Mouse (Mus musculus): ENCODE data around the gene Plcxd2. TPM values are rescaled to one million over a fixed set of nuclear protein-coding genes. Genes with fewer than 3 reads are reported as not detected.
A peak's percentile ranks its signal among the peaks of the same experiment; 100 is the strongest.

Gene Plcxd2
- polyA plus RNA-seq, 1 experiment from 2014 or later = 1.2 TPM

- Histone ChIP-seq H3K4me2 (replicated peaks; ENCODE audit: low read depth, low read length) (no peak overlapping the region), H3K36me3 (ENCODE audit: control insufficient read depth, insufficient read depth, low read length) (no peaks in the 10 kb centered on the region), H3K27me3 (ENCODE audit: control insufficient read depth, insufficient read depth, low read length) (no peaks in the 10 kb centered on the region), H3K9me3 (ENCODE audit: control insufficient read depth, low read length) (no peaks in the 10 kb centered on the region), H3K27ac (ENCODE audit: low read depth, low read length) (0 out of 2 replicates have a peak overlapping the region, but pooled peaks have one; percentile 12), H3K4me3 (ENCODE audit: low read length) (no peak overlapping the region), H3K9ac (ENCODE audit: low read depth, low read length) (no peak overlapping the region), H3K4me1 (ENCODE audit: control insufficient read depth, insufficient read depth, low read length) (0 out of 2 replicates have a peak, but pooled peaks cover 5% of the 10 kb centered on the region)
- WGBS = 55% methylated on average over 2 of the region's 2 CpGs
- ATAC-seq (ENCODE audit: low FRiP score, low TSS enrichment) = no peak
These were observed 73.5 kb downstream of the Plcxd2 start for GRCm38 (mm10) chr16:45936521-45936920.

GRCm38 (mm10) chr16:45935956-45936483 lies 74.0 kb downstream of the Plcxd2 start:
- Histone ChIP-seq H3K36me3 (ENCODE audit: control insufficient read depth, insufficient read depth, low read length) (no peaks in the 10 kb centered on the region), H3K27ac (ENCODE audit: low read depth, low read length) (0 out of 2 replicates have a peak overlapping the region, but pooled peaks have one; percentile 12), H3K9me3 (ENCODE audit: control insufficient read depth, low read length) (no peaks in the 10 kb centered on the region), H3K9ac (ENCODE audit: low read depth, low read length) (no peak overlapping the region), H3K4me2 (replicated peaks; ENCODE audit: low read depth, low read length) (no peak overlapping the region), H3K4me1 (ENCODE audit: control insufficient read depth, insufficient read depth, low read length) (0 out of 2 replicates have a peak, but pooled peaks cover 5% of the 10 kb centered on the region), H3K27me3 (ENCODE audit: control insufficient read depth, insufficient read depth, low read length) (no peaks in the 10 kb centered on the region), H3K4me3 (ENCODE audit: low read length) (no peak overlapping the region)
- WGBS = 79% methylated on average over 3 of the region's 3 CpGs
- ATAC-seq (ENCODE audit: low FRiP score, low TSS enrichment) = peak; percentile 52; the same call in 1 of the 2 replicates

GRCm38 (mm10) chr16:45934721-45935407 lies 75.2 kb downstream of the Plcxd2 start:
- H3K27me3 ChIP-seq (ENCODE audit: control insufficient read depth, insufficient read depth, low read length) = no peaks in the 10 kb centered on the region
- no peaks in the 10 kb centered on the region for H3K36me3 ChIP-seq (ENCODE audit: control insufficient read depth, insufficient read depth, low read length)
- WGBS = 42% methylated on average over 2 of the region's 2 CpGs
- H3K4me1 ChIP-seq (ENCODE audit: control insufficient read depth, insufficient read depth, low read length) = 0 out of 2 replicates have a peak, but pooled peaks cover 5% of the 10 kb centered on the region
- ATAC-seq (ENCODE audit: low FRiP score, low TSS enrichment) = no peak
- no peak overlapping the region for H3K4me3 ChIP-seq (ENCODE audit: low read length)
- no peak overlapping the region for H3K4me2 ChIP-seq (replicated peaks; ENCODE audit: low read depth, low read length)
- no peak overlapping the region for H3K9ac ChIP-seq (ENCODE audit: low read depth, low read length)
- H3K9me3 ChIP-seq (ENCODE audit: control insufficient read depth, low read length) = no peaks in the 10 kb centered on the region
- no peak overlapping the region for H3K27ac ChIP-seq (ENCODE audit: low read depth, low read length)

- no peak overlapping the region for H3K4me3 ChIP-seq (ENCODE audit: low read length)
- H3K9ac ChIP-seq (ENCODE audit: low read depth, low read length) = no peak overlapping the region
- H3K4me2 ChIP-seq (replicated peaks; ENCODE audit: low read depth, low read length) = no peak overlapping the region
- ATAC-seq (ENCODE audit: low FRiP score, low TSS enrichment) = no peak
- no peaks in the 10 kb centered on the region for H3K27me3 ChIP-seq (ENCODE audit: control insufficient read depth, insufficient read depth, low read length)
- H3K36me3 ChIP-seq (ENCODE audit: control insufficient read depth, insufficient read depth, low read length) = no peaks in the 10 kb centered on the region
- H3K4me1 ChIP-seq (ENCODE audit: control insufficient read depth, insufficient read depth, low read length) = peaks cover 22% of the 10 kb centered on the region
- no peaks in the 10 kb centered on the region for H3K9me3 ChIP-seq (ENCODE audit: control insufficient read depth, low read length)
- WGBS = 77% methylated on average over 3 of the region's 3 CpGs
- H3K27ac ChIP-seq (ENCODE audit: low read depth, low read length) = no peak overlapping the region
These were observed 79.7 kb downstream of the Plcxd2 start for GRCm38 (mm10) chr16:45930308-45930707.

- Histone ChIP-seq H3K9ac (ENCODE audit: low read depth, low read length) (no peak overlapping the region), H3K27me3 (ENCODE audit: control insufficient read depth, insufficient read depth, low read length) (no peaks in the 10 kb centered on the region), H3K9me3 (ENCODE audit: control insufficient read depth, low read length) (no peaks in the 10 kb centered on the region), H3K4me3 (ENCODE audit: low read length) (no peak overlapping the region), H3K36me3 (ENCODE audit: control insufficient read depth, insufficient read depth, low read length) (no peaks in the 10 kb centered on the region), H3K27ac (ENCODE audit: low read depth, low read length) (no peak overlapping the region), H3K4me2 (replicated peaks; ENCODE audit: low read depth, low read length) (no peak overlapping the region), H3K4me1 (ENCODE audit: control insufficient read depth, insufficient read depth, low read length) (peaks cover 32% of the 10 kb centered on the region)
- no peak for ATAC-seq (ENCODE audit: low FRiP score, low TSS enrichment)
- WGBS = 54% methylated on average over 4 of the region's 4 CpGs
These were observed 81.9 kb downstream of the Plcxd2 start for GRCm38 (mm10) chr16:45928090-45928489.

- peaks cover 34% of the 10 kb centered on the region for H3K4me1 ChIP-seq (ENCODE audit: control insufficient read depth, insufficient read depth, low read length)
- no peaks in the 10 kb centered on the region for H3K9me3 ChIP-seq (ENCODE audit: control insufficient read depth, low read length)
- H3K4me3 ChIP-seq (ENCODE audit: low read length) = no peak overlapping the region
- H3K27me3 ChIP-seq (ENCODE audit: control insufficient read depth, insufficient read depth, low read length) = no peaks in the 10 kb centered on the region
- WGBS = 22% methylated on average over 3 of the region's 3 CpGs
- H3K36me3 ChIP-seq (ENCODE audit: control insufficient read depth, insufficient read depth, low read length) = no peaks in the 10 kb centered on the region
- H3K9ac ChIP-seq (ENCODE audit: low read depth, low read length) = no peak overlapping the region
- ATAC-seq (ENCODE audit: low FRiP score, low TSS enrichment) = no peak
- H3K4me2 ChIP-seq (replicated peaks; ENCODE audit: low read depth, low read length) = no peak overlapping the region
- no peak overlapping the region for H3K27ac ChIP-seq (ENCODE audit: low read depth, low read length)
These were observed 82.4 kb downstream of the Plcxd2 start for GRCm38 (mm10) chr16:45927601-45928000.

- 83% methylated on average over 5 of the region's 5 CpGs for WGBS
- Histone ChIP-seq H3K4me1 (ENCODE audit: control insufficient read depth, insufficient read depth, low read length) (peaks cover 39% of the 10 kb centered on the region), H3K9me3 (ENCODE audit: control insufficient read depth, low read length) (no peaks in the 10 kb centered on the region), H3K36me3 (ENCODE audit: control insufficient read depth, insufficient read depth, low read length) (no peaks in the 10 kb centered on the region), H3K4me2 (replicated peaks; ENCODE audit: low read depth, low read length) (no peak overlapping the region), H3K4me3 (ENCODE audit: low read length) (no peak overlapping the region), H3K27ac (ENCODE audit: low read depth, low read length) (no peak overlapping the region), H3K27me3 (ENCODE audit: control insufficient read depth, insufficient read depth, low read length) (no peaks in the 10 kb centered on the region), H3K9ac (ENCODE audit: low read depth, low read length) (no peak overlapping the region)
- ATAC-seq (ENCODE audit: low FRiP score, low TSS enrichment) = no peak
These were observed 83.1 kb downstream of the Plcxd2 start for GRCm38 (mm10) chr16:45926875-45927274.

- 19% methylated on average over 6 of the region's 6 CpGs for WGBS
- peak; percentile 93 for ATAC-seq (ENCODE audit: low FRiP score, low TSS enrichment)
- peak overlapping the region; percentile 48; the same call in 1 of the 2 replicates for H3K27ac ChIP-seq (ENCODE audit: low read depth, low read length)
These were observed 86.1 kb downstream of the Plcxd2 start for GRCm38 (mm10) chr16:45923731-45924424.

More at GRCm38 (mm10) chr16:45923731-45924424, 86.1 kb downstream of the Plcxd2 start:
- Histone ChIP-seq H3K36me3 (ENCODE audit: control insufficient read depth, insufficient read depth, low read length) (no peaks in the 10 kb centered on the region), H3K27me3 (ENCODE audit: control insufficient read depth, insufficient read depth, low read length) (no peaks in the 10 kb centered on the region), H3K9me3 (ENCODE audit: control insufficient read depth, low read length) (no peaks in the 10 kb centered on the region), H3K9ac (ENCODE audit: low read depth, low read length) (no peak overlapping the region), H3K4me1 (ENCODE audit: control insufficient read depth, insufficient read depth, low read length) (peaks cover 39% of the 10 kb centered on the region), H3K4me2 (replicated peaks; ENCODE audit: low read depth, low read length) (no peak overlapping the region), H3K4me3 (ENCODE audit: low read length) (no peak overlapping the region)
